Mouse (Mus musculus) MEL (cell line): ENCODE results near the gene Ltc4s. TPM values are rescaled to one million over a fixed set of nuclear protein-coding genes. Genes with fewer than 3 reads are reported as not detected.
A peak's percentile ranks its signal among the peaks of the same experiment; 100 is the strongest.

ENCODE experiments used
- DNase-seq: peaks from one replicate; pipeline ENCODE4 v3.0.0; 2011; ENCODE audit warnings: low read depth, low spot score
- H3K27ac ChIP-seq: 2 replicates; pipeline ENCODE4 v1.5.1; 2012; ENCODE audit warnings: low read depth, mild to moderate bottlenecking, control low read depth, low read length, moderate library complexity; ENCODE audit not compliant: control insufficient read depth
- H3K27me3 ChIP-seq, 2 experiments: fragments of 150-350 bp in 1 of 2; sonication (generic) in 1 of 2; 2 replicates each; pipeline ENCODE4 v1.6.1; 2012; ENCODE audit warnings: low read length in 2 of 2, mild to moderate bottlenecking in 2 of 2, improper control_type of control experiment in 1 of 2, moderate library complexity in 1 of 2; ENCODE audit not compliant: insufficient read depth in 2 of 2, control insufficient read depth in 1 of 2
- H3K36me3 ChIP-seq, 2 experiments: 2 replicates each; pipeline ENCODE4 v1.6.1; 2012 to 2014; ENCODE audit warnings: low read length in 2 of 2, improper control_type of control experiment in 1 of 2, inconsistent platforms in 1 of 2, mild to moderate bottlenecking in 1 of 2; ENCODE audit not compliant: insufficient read depth in 2 of 2, control insufficient read depth in 1 of 2
- H3K4me1 ChIP-seq, 2 experiments: fragments of 150-350 bp in 1 of 2; sonication (generic) in 1 of 2; 2 replicates each; pipeline ENCODE4 v1.6.1; 2012; ENCODE audit warnings: low read length in 2 of 2, improper control_type of control experiment in 1 of 2, mild to moderate bottlenecking in 1 of 2; ENCODE audit not compliant: insufficient read depth in 2 of 2, control insufficient read depth in 1 of 2
- H3K4me3 ChIP-seq, 2 experiments: fragments of 150-350 bp in 1 of 2; sonication (generic) in 1 of 2; 2 replicates each; pipeline ENCODE4 v1.5.1; 2012; ENCODE audit warnings: low read depth in 2 of 2, low read length in 2 of 2, mild to moderate bottlenecking in 2 of 2, moderate library complexity in 2 of 2, control low read depth in 1 of 2, improper control_type of control experiment in 1 of 2; ENCODE audit not compliant: control insufficient read depth in 1 of 2, insufficient read depth in 1 of 2
- H3K79me2 ChIP-seq: 2 replicates; pipeline ENCODE4 v1.6.1; 2012; ENCODE audit warnings: mild to moderate bottlenecking, low read length, moderate library complexity; ENCODE audit not compliant: control insufficient read depth, poor library complexity, insufficient read depth
- H3K9ac ChIP-seq: 2 replicates; pipeline ENCODE4 v1.6.1; 2012; ENCODE audit warnings: low read depth, mild to moderate bottlenecking, control low read depth, low read length, moderate library complexity; ENCODE audit not compliant: control insufficient read depth, poor library complexity, severe bottlenecking
- H3K9me3 ChIP-seq: fragments of 150-350 bp; sonication (generic); replicated peaks from 2 replicates; pipeline ENCODE4 v1.6.1; 2012; ENCODE audit warnings: mild to moderate bottlenecking, low read length, improper control_type of control experiment, moderate library complexity; ENCODE audit not compliant: insufficient read depth
- CHD2 ChIP-seq: IDR thresholded peaks from 2 replicates; pipeline ENCODE4 v1.6.1; 2011; ENCODE audit warnings: low read length, improper control_type of control experiment
- CTCF ChIP-seq, 3 experiments: IDR thresholded peaks in 2 of 3; conservative IDR thresholded peaks in 1 of 3; 2 replicates each; pipeline ENCODE4 v1.5.1; 2011 to 2012; ENCODE audit warnings: low read length in 3 of 3, low read depth in 2 of 3, mild to moderate bottlenecking in 2 of 3, improper control_type of control experiment in 1 of 3, inconsistent platforms in 1 of 3, mixed read lengths in 1 of 3, moderate library complexity in 1 of 3; ENCODE audit not compliant: control insufficient read depth in 1 of 3, insufficient read depth in 1 of 3, poor library complexity in 1 of 3, severe bottlenecking in 1 of 3
- GATA1 ChIP-seq: IDR thresholded peaks from 2 replicates; pipeline ENCODE4 v1.6.1; 2011; ENCODE audit warnings: low read depth, low read length, improper control_type of control experiment
- HCFC1 ChIP-seq: IDR thresholded peaks from 2 replicates; pipeline ENCODE4 v1.6.1; 2012; ENCODE audit warnings: low read depth, mild to moderate bottlenecking, inconsistent platforms, low read length, improper control_type of control experiment, moderate library complexity
- JUND ChIP-seq: IDR thresholded peaks from 2 replicates; pipeline ENCODE4 v1.6.1; 2011; ENCODE audit warnings: low read depth, mild to moderate bottlenecking, improper control_type of control experiment, low read length
- MAX ChIP-seq: IDR thresholded peaks from 2 replicates; pipeline ENCODE4 v1.6.1; 2011; ENCODE audit warnings: low read length, improper control_type of control experiment
- MYB ChIP-seq: IDR thresholded peaks from 2 replicates; pipeline ENCODE4 v1.6.1; 2011; ENCODE audit warnings: mild to moderate bottlenecking, low read depth, low read length, improper control_type of control experiment
- POLR2A ChIP-seq, 2 experiments: IDR thresholded peaks; 2 replicates each; pipeline ENCODE4 v1.6.1; 2011 to 2012; ENCODE audit warnings: low read length in 2 of 2, mild to moderate bottlenecking in 2 of 2, control low read depth in 1 of 2, improper control_type of control experiment in 1 of 2, low read depth in 1 of 2, moderate library complexity in 1 of 2; ENCODE audit not compliant: control insufficient read depth in 1 of 2, insufficient read depth in 1 of 2, poor library complexity in 1 of 2
- SMC3 ChIP-seq: IDR thresholded peaks from 2 replicates; pipeline ENCODE4 v1.6.1; 2011; ENCODE audit warnings: low read depth, low read length, improper control_type of control experiment
- TAL1 ChIP-seq: IDR thresholded peaks from 2 replicates; pipeline ENCODE4 v1.6.1; 2012; ENCODE audit warnings: mild to moderate bottlenecking, inconsistent platforms, low read length, moderate library complexity, mixed read lengths
- TCF12 ChIP-seq: IDR thresholded peaks from 2 replicates; pipeline ENCODE4 v1.6.1; 2014; ENCODE audit warnings: low read depth, mild to moderate bottlenecking, inconsistent platforms, low read length, improper control_type of control experiment, moderate library complexity
- UBTF ChIP-seq: IDR thresholded peaks from 2 replicates; pipeline ENCODE4 v1.6.1; 2012; ENCODE audit warnings: low read depth, mild to moderate bottlenecking, inconsistent platforms, low read length, improper control_type of control experiment, moderate library complexity, borderline replicate concordance; ENCODE audit not compliant: insufficient read depth
- USF1 ChIP-seq: IDR thresholded peaks from 2 replicates; pipeline ENCODE4 v1.6.1; 2014; ENCODE audit warnings: low read depth, mild to moderate bottlenecking, inconsistent platforms, low read length, improper control_type of control experiment, moderate library complexity
- ZC3H11A ChIP-seq: IDR thresholded peaks from 2 replicates; pipeline ENCODE4 v1.6.1; 2012; ENCODE audit warnings: low read depth, mild to moderate bottlenecking, inconsistent platforms, low read length, improper control_type of control experiment
- ZKSCAN1 ChIP-seq: IDR thresholded peaks from 2 replicates; pipeline ENCODE4 v1.6.1; 2012; ENCODE audit warnings: low read depth, mild to moderate bottlenecking, inconsistent platforms, low read length, improper control_type of control experiment, moderate library complexity
- ZMIZ1 ChIP-seq: IDR thresholded peaks from 2 replicates; pipeline ENCODE4 v1.6.1; 2012; ENCODE audit warnings: low read depth, mild to moderate bottlenecking, inconsistent platforms, low read length, improper control_type of control experiment, moderate library complexity
- polyA plus RNA-seq, 2 experiments: library from polyadenylated mRNA; stranded (reverse) in 1 of 2; unstranded in 1 of 2; fragments of >175 nt in 1 of 2; fragments of >200 nt in 1 of 2; gene quantifications; 2 replicates each; pipeline versions ENCODE4 v1.2.1 to v1.2.4; 2012; ENCODE audit warnings: low replicate concordance in 2 of 2, low read depth in 1 of 2; ENCODE audit not compliant: insufficient read length in 2 of 2, insufficient read depth in 1 of 2, missing spikeins in 1 of 2
- total RNA-seq: library from RNA; depleted of rRNA; stranded (reverse); fragments of 300-350 nt; gene quantifications from 2 replicates; pipeline ENCODE4 v1.2.3, GENCODE M21; 2012

Ltc4s gene
- total and polyA plus RNA-seq, 3 experiments = 3.1 to 3.4 TPM; not detected in 1

DNA sequence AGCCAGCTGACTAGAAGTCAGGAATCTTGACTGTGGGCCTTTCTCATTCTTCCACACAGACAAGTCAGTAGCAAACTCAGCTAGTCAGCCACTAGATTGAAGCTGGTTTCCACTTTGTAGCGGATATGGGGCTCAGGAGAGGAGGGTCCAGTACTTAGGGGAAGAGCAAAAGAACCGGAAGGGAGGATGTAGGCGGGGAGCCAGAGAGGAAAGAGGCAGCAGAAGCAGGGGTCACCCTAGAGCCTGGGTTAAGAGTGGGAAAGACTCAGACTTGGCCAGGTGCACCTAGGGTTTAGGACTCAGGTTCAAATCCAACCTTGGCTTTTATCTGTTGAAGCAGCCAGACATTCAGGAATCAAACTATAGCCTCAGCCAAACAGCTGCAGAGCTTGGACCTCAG lies 11.2 kb downstream of the Ltc4s start:
- H3K36me3 ChIP-seq = peaks cover 2 to 12% of the 10 kb centered on the region in 2 experiments; a peak in 2 of 4 replicates
- DNase-seq = no peak
- H3K27me3 ChIP-seq = no peaks in the 10 kb centered on the region
- no peaks in the 10 kb centered on the region for H3K9me3 ChIP-seq
- peaks cover 12% of the 10 kb centered on the region for H3K79me2 ChIP-seq
- TF ChIP-seq CHD2 (no peak), ZKSCAN1 (no peak), TAL1 (no peak), USF1 (no peak), UBTF (no peak), JUND (no peak), ZC3H11A (no peak), POLR2A (IDR thresholded peaks at IDR 0.05; ENCODE audit: control insufficient read depth in 1 of 2, insufficient read depth in 1 of 2, low read depth in 1 of 2, low read length in 2 of 2, poor library complexity in 1 of 2) (no peak), ZMIZ1 (no peak), HCFC1 (no peak), MYB (no peak), GATA1 (no peak), TCF12 (no peak), MAX (no peak)
- H3K4me3 ChIP-seq = no peak overlapping the region
- H3K4me1 ChIP-seq = peaks cover 6 to 21% of the 10 kb centered on the region in 2 experiments; a peak in 3 of 4 replicates
- H3K27ac ChIP-seq = no peak overlapping the region
- no peak overlapping the region for H3K9ac ChIP-seq

DNA sequence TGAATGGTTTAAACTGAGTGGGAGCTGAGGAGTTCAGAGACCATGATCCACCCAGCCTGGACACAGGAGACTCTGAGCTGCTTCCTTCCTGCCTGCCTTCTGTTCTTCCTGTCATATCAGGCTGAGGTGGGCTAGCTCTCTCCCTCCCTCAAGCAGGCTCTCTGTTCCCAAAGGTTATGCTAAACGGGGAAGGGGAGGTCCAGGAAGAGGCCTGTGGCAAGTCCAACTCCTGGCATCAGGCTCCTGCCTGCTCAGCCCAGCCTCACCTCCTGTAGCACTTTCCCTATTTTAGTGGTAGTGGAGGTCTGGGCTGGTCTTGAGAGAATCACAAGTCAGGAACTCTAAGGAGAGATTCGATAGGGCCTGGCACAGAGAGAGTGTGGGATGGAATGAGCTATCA lies 12.0 kb downstream of the Ltc4s start:
- Histone ChIP-seq H3K36me3 (peaks cover under 1 to 12% of the 10 kb centered on the region in 2 experiments; a peak in 2 of 4 replicates), H3K4me1 (peaks cover 6 to 21% of the 10 kb centered on the region in 2 experiments; a peak in 3 of 4 replicates)
- TF ChIP-seq CTCF (IDR thresholded peaks at IDR 0.05 in 2 of 3, conservative IDR thresholded peaks at IDR 0.05 in 1 of 3; ENCODE audit: control insufficient read depth in 1 of 3, insufficient read depth in 1 of 3, low read depth in 2 of 3, low read length in 3 of 3, poor library complexity in 1 of 3, severe bottlenecking in 1 of 3) = no peak
- no peak for TF ChIP-seq SMC3

More for the DNA sequence above, 12.0 kb downstream of the Ltc4s start:
- Histone ChIP-seq H3K4me3 (peak overlapping the region; percentile 81 to 91), H3K79me2 (peaks cover 12% of the 10 kb centered on the region), H3K27me3 (no peaks in the 10 kb centered on the region), H3K27ac (no peak overlapping the region), H3K9me3 (no peaks in the 10 kb centered on the region), H3K9ac (peak overlapping the region; percentile 87)
- DNase-seq = peak; percentile 46
